Mouse (Mus musculus) frontal cortex, postnatal 25 days (tissue): ENCODE results near the gene Myocos.

ENCODE experiments used
- DNase-seq, 2 experiments: peaks; one replicate each; pipeline ENCODE4 v3.0.0; 2022; ENCODE audit warnings: low spot score in 2 of 2

The Myocos gene

GRCm38 (mm10) chr1:162615511-162615910 is 42.5 kb downstream of the Myocos start:
- no peak for DNase-seq

GRCm38 (mm10) chr1:162611191-162611590 is 46.8 kb downstream of the Myocos start:
- DNase-seq, result no peak

GRCm38 (mm10) chr1:162609633-162610250 is 48.3 kb downstream of the Myocos start:
- DNase-seq, result no peak

- no peak for DNase-seq
These were observed 49.9 kb downstream of the Myocos start for GRCm38 (mm10) chr1:162608127-162608526.

- no peak for DNase-seq
These were observed 56.7 kb downstream of the Myocos start for GRCm38 (mm10) chr1:162601288-162601687.

- DNase-seq, result no peak
These were observed 58.4 kb downstream of the Myocos start for GRCm38 (mm10) chr1:162599617-162600016.

- DNase-seq, result no peak
These were observed 60.5 kb downstream of the Myocos start for GRCm38 (mm10) chr1:162597379-162598102.
